Mouse (Mus musculus) kidney, adult 2 months (tissue): Measurements from ENCODE around the gene Rras2.

ENCODE experiments used
- CTCF ChIP-seq: fragments of 200-500 bp; conservative IDR thresholded peaks from 2 replicates; pipeline ENCODE4 v1.5.1; 2011; ENCODE audit warnings: low read depth, mild to moderate bottlenecking, control low read depth, low read length, moderate library complexity, mixed read lengths; ENCODE audit not compliant: insufficient read depth, insufficient read length
- POLR2A ChIP-seq: fragments of 200-500 bp; IDR thresholded peaks from one replicate; pipeline ENCODE4 v1.6.1; 2011; ENCODE audit warnings: low read depth, low read length, control low read depth

DNA sequence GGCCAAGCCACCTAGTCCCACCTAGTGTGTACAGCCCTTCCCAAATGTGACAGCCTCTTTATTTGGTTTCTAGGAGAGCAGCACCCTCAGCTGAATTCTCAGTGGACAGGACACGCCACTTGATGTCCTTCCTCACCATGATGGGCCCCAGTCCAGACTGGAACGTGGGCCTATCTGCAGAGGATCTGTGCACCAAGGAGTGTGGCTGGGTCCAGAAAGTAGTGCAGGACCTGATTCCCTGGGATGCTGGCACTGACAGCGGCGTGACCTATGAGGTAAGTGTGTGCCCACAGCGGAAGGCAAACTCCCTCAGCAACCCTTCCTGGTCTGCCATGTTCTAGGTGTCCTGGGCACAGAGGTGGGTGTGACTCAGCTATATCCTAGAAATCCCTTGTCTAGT lies 88.8 kb downstream of the Rras2 start:
- TF ChIP-seq CTCF (no peak), POLR2A (no peak)
